Mouse (Mus musculus) left cerebral cortex, postnatal 36 days (tissue): ENCODE results near the gene 4933414I15Rik. TPM values are rescaled to one million over a fixed set of nuclear protein-coding genes. Genes with fewer than 3 reads are reported as not detected.

Experiments
- DNase-seq, 2 experiments: peaks; one replicate each; pipeline ENCODE4 v3.0.0; 2021 to 2022; ENCODE audit warnings: low spot score in 2 of 2, mixed read lengths in 1 of 2
- intact Hi-C: fragments of 180-260 bp; cut with DNase I; formaldehyde crosslinking; loops from one replicate; pipeline ENCODE4 v1.15.1; 2025
- total RNA-seq, 2 experiments: library from RNA; stranded (reverse); gene quantifications; 2 replicates each; pipeline ENCODE4 v1.2.3; 2021

Gene 4933414I15Rik
- total RNA-seq, 2 experiments from 2014 or later, result not detected

- intact Hi-C loops, result no loop called here
- no peak for DNase-seq
Observed at GRCm38 (mm10) chr11:50892441-50892840, 51.1 kb downstream of the 4933414I15Rik start.

Other genes starting within 250 kb of the 4933414I15Rik start
- 10 to 100 TPM; 43.2 to 45.9 TPM for gene Zfp354c, start 116.0 kb downstream of the 4933414I15Rik start, total RNA-seq
- gene Zfp879, start 102.2 kb downstream of the 4933414I15Rik start, total RNA-seq, result 1 to 10 TPM; 3.4 to 3.8 TPM
- gene Grm6, start 93.1 kb downstream of the 4933414I15Rik start, total RNA-seq, result not detected
- gene Zfp454, start 56.1 kb downstream of the 4933414I15Rik start, total RNA-seq, result 1 to 10 TPM; 6.2 to 6.4 TPM
- 10 to 100 TPM; 23.2 to 24.0 TPM for gene Zfp2, start 27.6 kb downstream of the 4933414I15Rik start, total RNA-seq
- 1 to 10 TPM; 5.4 to 5.9 TPM for gene Zfp354b, start 12.1 kb downstream of the 4933414I15Rik start, total RNA-seq
- not detected for gene Prop1, start 10.0 kb upstream of the 4933414I15Rik start, total RNA-seq
- gene Olfr1378, start 22.8 kb upstream of the 4933414I15Rik start, total RNA-seq, result not detected
- not detected for gene Olfr1377, start 38.2 kb upstream of the 4933414I15Rik start, total RNA-seq
- not detected for gene Olfr51, start 59.8 kb upstream of the 4933414I15Rik start, total RNA-seq
- not detected for gene Olfr54, start 70.5 kb upstream of the 4933414I15Rik start, total RNA-seq
- not detected for gene Olfr1375, start 104.3 kb upstream of the 4933414I15Rik start, total RNA-seq
- gene Zfp354a, start 115.5 kb upstream of the 4933414I15Rik start, total RNA-seq, result 1 to 10 TPM; 8.1 to 9.3 TPM